Mouse (Mus musculus): ENCODE data around the gene Tnni1. TPM values are rescaled to one million over a fixed set of nuclear protein-coding genes. Genes with fewer than 3 reads are reported as not detected.

The Tnni1 gene
- polyA plus RNA-seq, 1 experiment from 2014 or later = 1.1 TPM

GRCm38 (mm10) chr1:135793370-135794215 is 14.4 kb downstream of the Tnni1 start:
- Histone ChIP-seq H3K27ac (ENCODE audit: low read depth, low read length) (no peak overlapping the region), H3K4me1 (ENCODE audit: control insufficient read depth, insufficient read depth, low read depth, low read length) (peaks cover 9% of the 10 kb centered on the region), H3K4me2 (ENCODE audit: low read length) (peak overlapping the region; percentile 51), H3K9me3 (ENCODE audit: control insufficient read depth, low read length) (no peaks in the 10 kb centered on the region), H3K36me3 (ENCODE audit: control insufficient read depth, insufficient read depth, low read length) (no peaks in the 10 kb centered on the region), H3K27me3 (replicated peaks; ENCODE audit: control insufficient read depth, insufficient read depth, low read length) (peaks cover 3% of the 10 kb centered on the region; the same call in 1 of the 2 replicates), H3K4me3 (ENCODE audit: low read length) (peak overlapping the region; percentile 15; the same call in 1 of the 2 replicates), H3K9ac (ENCODE audit: low read depth, low read length) (peak overlapping the region; percentile 44)
- WGBS = 16% methylated on average over 23 of the region's 27 CpGs
- ATAC-seq = peak; percentile 18; the same call in 1 of the 2 replicates

DNA sequence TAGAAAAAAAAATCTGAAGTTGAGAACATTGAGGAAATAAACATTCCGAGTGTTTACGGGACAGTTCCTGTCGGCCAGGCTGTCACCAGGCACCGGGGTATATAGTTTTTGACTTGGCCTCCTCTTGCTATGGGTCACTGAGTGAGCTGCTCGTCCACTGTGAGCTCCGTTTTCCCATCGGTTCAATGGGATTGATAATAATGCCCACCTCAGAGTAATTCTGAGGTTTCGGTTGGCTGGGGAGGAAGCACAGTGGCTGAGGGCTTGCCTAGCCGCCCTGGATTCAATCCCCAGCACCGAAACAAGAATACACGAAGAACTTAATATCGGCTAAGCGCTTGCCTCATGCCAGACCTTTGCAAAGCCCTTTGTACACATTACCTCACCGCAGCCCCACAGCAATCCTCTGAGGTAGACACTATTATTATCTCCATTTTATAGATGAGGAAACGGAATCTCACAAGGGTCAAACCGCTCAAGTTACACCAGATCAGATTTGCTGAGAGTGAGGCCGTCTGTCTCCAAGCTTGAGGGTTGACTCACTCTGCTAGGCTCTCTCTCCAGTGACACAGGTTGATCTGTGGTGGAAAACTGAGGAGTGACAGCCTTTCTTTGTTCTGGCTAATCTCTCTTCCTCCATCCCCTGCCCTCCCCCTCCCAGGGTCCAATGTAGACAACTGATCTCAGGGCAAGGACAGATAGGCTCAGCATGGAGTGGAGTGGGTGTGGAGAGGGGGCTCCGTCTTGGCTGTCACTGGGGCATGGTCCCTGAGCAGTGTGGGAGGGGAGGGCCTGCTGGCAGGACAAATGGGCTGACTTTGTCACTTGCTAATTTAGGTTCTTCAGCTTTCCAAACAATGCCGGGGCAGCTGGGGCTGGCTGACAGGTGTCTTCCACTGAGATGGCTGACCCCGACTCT is 15.2 kb downstream of the Tnni1 start:
- H3K4me2 ChIP-seq (ENCODE audit: low read length) = peak overlapping the region; percentile 51
- no peaks in the 10 kb centered on the region for H3K9me3 ChIP-seq (ENCODE audit: control insufficient read depth, low read length)
- H3K9ac ChIP-seq (ENCODE audit: low read depth, low read length) = no peak overlapping the region
- H3K4me1 ChIP-seq (ENCODE audit: control insufficient read depth, insufficient read depth, low read depth, low read length) = peaks cover 9% of the 10 kb centered on the region
- no peaks in the 10 kb centered on the region for H3K36me3 ChIP-seq (ENCODE audit: control insufficient read depth, insufficient read depth, low read length)
- no peak for ATAC-seq
- no peak overlapping the region for H3K27ac ChIP-seq (ENCODE audit: low read depth, low read length)
- H3K4me3 ChIP-seq (ENCODE audit: low read length) = no peak overlapping the region
- WGBS = 39% methylated on average over 20 of the region's 20 CpGs
- peaks cover 3% of the 10 kb centered on the region; the same call in 1 of the 2 replicates for H3K27me3 ChIP-seq (replicated peaks; ENCODE audit: control insufficient read depth, insufficient read depth, low read length)

GRCm38 (mm10) chr1:135798492-135798891 is 19.3 kb downstream of the Tnni1 start:
- 88% methylated on average over 1 of the region's 1 CpGs for WGBS
- no peak overlapping the region for H3K4me3 ChIP-seq (ENCODE audit: low read length)
- no peaks in the 10 kb centered on the region for H3K36me3 ChIP-seq (ENCODE audit: control insufficient read depth, insufficient read depth, low read length)
- H3K9me3 ChIP-seq (ENCODE audit: control insufficient read depth, low read length) = no peaks in the 10 kb centered on the region
- H3K9ac ChIP-seq (ENCODE audit: low read depth, low read length) = no peak overlapping the region
- no peak for ATAC-seq
- no peak overlapping the region for H3K4me2 ChIP-seq (ENCODE audit: low read length)
- peaks cover 10% of the 10 kb centered on the region for H3K4me1 ChIP-seq (ENCODE audit: control insufficient read depth, insufficient read depth, low read depth, low read length)
- peaks cover 3% of the 10 kb centered on the region; the same call in 1 of the 2 replicates for H3K27me3 ChIP-seq (replicated peaks; ENCODE audit: control insufficient read depth, insufficient read depth, low read length)
- no peak overlapping the region for H3K27ac ChIP-seq (ENCODE audit: low read depth, low read length)

- H3K4me2 ChIP-seq (ENCODE audit: low read length) = no peak overlapping the region
- H3K27me3 ChIP-seq (replicated peaks; ENCODE audit: control insufficient read depth, insufficient read depth, low read length) = peaks cover 1% of the 10 kb centered on the region; the same call in 1 of the 2 replicates
- H3K9ac ChIP-seq (ENCODE audit: low read depth, low read length) = no peak overlapping the region
- H3K4me1 ChIP-seq (ENCODE audit: control insufficient read depth, insufficient read depth, low read depth, low read length) = peaks cover 5% of the 10 kb centered on the region; the same call in 1 of the 2 replicates
- H3K27ac ChIP-seq (ENCODE audit: low read depth, low read length) = no peak overlapping the region
- ATAC-seq = no peak
- no peak overlapping the region for H3K4me3 ChIP-seq (ENCODE audit: low read length)
- H3K36me3 ChIP-seq (ENCODE audit: control insufficient read depth, insufficient read depth, low read length) = no peaks in the 10 kb centered on the region
- no peaks in the 10 kb centered on the region for H3K9me3 ChIP-seq (ENCODE audit: control insufficient read depth, low read length)
- WGBS = 68% methylated on average over 8 of the region's 8 CpGs
These were observed 19.9 kb downstream of the Tnni1 start for GRCm38 (mm10) chr1:135799109-135799627.

DNA sequence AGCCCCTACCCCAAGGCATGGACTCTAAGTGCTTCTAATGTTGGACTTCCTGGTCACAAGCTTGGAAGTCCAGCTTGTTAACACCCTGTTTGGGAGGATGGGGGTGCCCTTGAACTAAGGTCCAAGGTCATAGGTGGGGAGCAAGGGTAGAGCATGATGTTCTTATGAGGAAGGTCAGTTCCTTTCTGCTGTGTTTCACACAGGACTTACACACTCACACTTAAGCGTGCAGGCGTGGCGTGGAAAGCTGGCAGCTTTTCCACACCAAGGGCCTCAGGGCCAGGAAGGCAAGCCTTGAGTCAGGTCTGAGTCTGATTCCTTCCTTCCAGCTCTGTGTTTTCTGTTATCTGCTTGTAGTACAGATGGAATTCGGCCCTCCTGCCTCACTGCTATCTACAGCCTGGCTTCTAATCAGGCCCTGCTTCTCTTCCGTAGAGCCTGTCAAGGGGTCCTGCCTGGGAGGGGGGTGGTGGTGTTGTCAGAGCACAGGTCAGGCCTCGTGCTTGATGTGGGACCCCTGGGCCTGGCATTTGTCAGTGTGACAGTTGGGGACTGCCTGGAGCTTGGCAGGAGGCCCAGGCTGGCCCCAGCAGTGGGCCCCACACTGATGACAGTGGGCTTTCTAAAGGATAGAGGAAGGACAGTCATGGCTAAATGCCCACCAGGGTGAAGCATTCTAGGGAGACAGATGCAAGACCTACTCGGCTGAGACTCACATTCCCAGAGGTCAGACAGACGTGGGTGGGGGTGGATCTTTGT is 21.1 kb downstream of the Tnni1 start:
- no peak overlapping the region for H3K4me2 ChIP-seq (ENCODE audit: low read length)
- H3K27ac ChIP-seq (ENCODE audit: low read depth, low read length) = no peak overlapping the region
- H3K9me3 ChIP-seq (ENCODE audit: control insufficient read depth, low read length) = no peaks in the 10 kb centered on the region
- WGBS = 48% methylated on average over 8 of the region's 8 CpGs
- no peak overlapping the region for H3K9ac ChIP-seq (ENCODE audit: low read depth, low read length)
- peak; percentile 60 for ATAC-seq
- peaks cover 3% of the 10 kb centered on the region; the same call in 1 of the 2 replicates for H3K4me1 ChIP-seq (ENCODE audit: control insufficient read depth, insufficient read depth, low read depth, low read length)
- no peaks in the 10 kb centered on the region for H3K36me3 ChIP-seq (ENCODE audit: control insufficient read depth, insufficient read depth, low read length)
- no peak overlapping the region for H3K4me3 ChIP-seq (ENCODE audit: low read length)
- H3K27me3 ChIP-seq (replicated peaks; ENCODE audit: control insufficient read depth, insufficient read depth, low read length) = no peaks in the 10 kb centered on the region

DNA sequence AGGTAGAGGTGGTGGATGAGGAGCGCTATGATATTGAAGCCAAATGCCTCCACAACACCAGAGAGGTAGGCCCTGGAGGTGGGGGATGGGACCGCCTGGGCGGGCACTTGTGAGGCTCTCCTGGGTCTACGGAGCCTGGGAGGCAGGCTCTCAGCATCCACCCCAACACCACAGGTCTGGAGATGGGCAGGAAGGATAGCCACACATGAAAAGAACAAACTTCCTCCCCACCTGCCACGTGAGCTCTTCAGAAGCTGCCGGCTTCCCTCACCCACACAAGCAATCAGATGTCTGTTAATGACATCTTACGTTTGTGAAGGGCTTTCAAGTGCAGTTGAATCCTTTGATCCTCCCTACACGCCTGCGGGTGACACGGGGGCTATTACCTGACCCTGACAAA is 28.3 kb downstream of the Tnni1 start:
- Histone ChIP-seq H3K4me3 (ENCODE audit: low read length) (no peak overlapping the region), H3K4me1 (ENCODE audit: control insufficient read depth, insufficient read depth, low read depth, low read length) (no peaks in the 10 kb centered on the region), H3K27me3 (replicated peaks; ENCODE audit: control insufficient read depth, insufficient read depth, low read length) (no peaks in the 10 kb centered on the region), H3K9ac (ENCODE audit: low read depth, low read length) (no peak overlapping the region), H3K36me3 (ENCODE audit: control insufficient read depth, insufficient read depth, low read length) (no peaks in the 10 kb centered on the region), H3K4me2 (ENCODE audit: low read length) (no peak overlapping the region), H3K27ac (ENCODE audit: low read depth, low read length) (no peak overlapping the region), H3K9me3 (ENCODE audit: control insufficient read depth, low read length) (no peaks in the 10 kb centered on the region)
- WGBS = 65% methylated on average over 10 of the region's 10 CpGs
- ATAC-seq = no peak

GRCm38 (mm10) chr1:135810180-135810579 is 30.9 kb downstream of the Tnni1 start:
- ATAC-seq = no peak
- H3K4me3 ChIP-seq (ENCODE audit: low read length) = no peak overlapping the region
- H3K4me2 ChIP-seq (ENCODE audit: low read length) = no peak overlapping the region
- WGBS = 77% methylated on average over 1 of the region's 2 CpGs
- H3K9ac ChIP-seq (ENCODE audit: low read depth, low read length) = no peak overlapping the region; the same call in 1 of the 2 replicates
- H3K9me3 ChIP-seq (ENCODE audit: control insufficient read depth, low read length) = no peaks in the 10 kb centered on the region
- no peaks in the 10 kb centered on the region for H3K27me3 ChIP-seq (replicated peaks; ENCODE audit: control insufficient read depth, insufficient read depth, low read length)
- no peak overlapping the region for H3K27ac ChIP-seq (ENCODE audit: low read depth, low read length)
- H3K36me3 ChIP-seq (ENCODE audit: control insufficient read depth, insufficient read depth, low read length) = no peaks in the 10 kb centered on the region
- H3K4me1 ChIP-seq (ENCODE audit: control insufficient read depth, insufficient read depth, low read depth, low read length) = 0 out of 2 replicates have a peak, but pooled peaks cover 2% of the 10 kb centered on the region

GRCm38 (mm10) chr1:135811016-135811646 is 31.9 kb downstream of the Tnni1 start:
- H3K27ac ChIP-seq (ENCODE audit: low read depth, low read length) = no peak overlapping the region
- no peak overlapping the region for H3K4me2 ChIP-seq (ENCODE audit: low read length)
- 34% methylated on average over 7 of the region's 7 CpGs for WGBS
- no peaks in the 10 kb centered on the region for H3K36me3 ChIP-seq (ENCODE audit: control insufficient read depth, insufficient read depth, low read length)
- H3K4me1 ChIP-seq (ENCODE audit: control insufficient read depth, insufficient read depth, low read depth, low read length) = 0 out of 2 replicates have a peak, but pooled peaks cover 2% of the 10 kb centered on the region
- no peaks in the 10 kb centered on the region for H3K9me3 ChIP-seq (ENCODE audit: control insufficient read depth, low read length)
- ATAC-seq = peak; percentile 22; the same call in 1 of the 2 replicates
- no peak overlapping the region for H3K9ac ChIP-seq (ENCODE audit: low read depth, low read length)
- no peaks in the 10 kb centered on the region for H3K27me3 ChIP-seq (replicated peaks; ENCODE audit: control insufficient read depth, insufficient read depth, low read length)
- no peak overlapping the region for H3K4me3 ChIP-seq (ENCODE audit: low read length)

Measured in hindbrain, embryonic 16.5 days (tissue).